Mouse (Mus musculus) adipocyte (in vitro differentiated cells): Measurements from ENCODE around the gene Gsdma2.

Experiments used
- DNase-seq: peaks from one replicate; pipeline ENCODE4 v3.0.0-alpha.2; 2016; ENCODE audit warnings: low spot score

Gene Gsdma2

DNA sequence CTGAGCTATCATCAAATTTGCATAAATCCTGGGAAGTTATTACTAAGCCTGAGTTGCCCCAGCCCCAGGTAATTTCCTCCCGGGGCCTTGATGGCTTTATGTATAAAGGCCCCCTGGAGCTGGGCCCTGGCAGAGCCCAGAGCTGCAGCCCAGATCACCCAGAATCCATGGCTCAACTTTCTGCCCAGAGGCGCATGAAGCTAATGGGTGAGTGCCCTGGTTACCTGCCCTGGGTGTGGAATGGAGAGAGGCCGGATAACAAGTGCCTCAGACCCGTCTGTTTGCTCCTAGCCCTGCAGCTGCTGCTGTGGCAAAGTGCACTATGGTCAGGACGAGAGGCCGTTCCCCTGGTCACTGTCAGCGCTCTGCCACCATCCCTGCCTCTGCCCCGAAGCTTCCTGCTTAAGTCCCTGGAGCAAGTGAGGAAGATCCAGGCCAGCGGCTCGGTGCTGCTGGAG lies 54.7 kb downstream of the Gsdma2 start, which contains the start of gene Csf3:
Csf3 (plus strand) TSS at position 51 of the 458 bp plus-strand sequence.
- peak; percentile 20 for DNase-seq

DNA sequence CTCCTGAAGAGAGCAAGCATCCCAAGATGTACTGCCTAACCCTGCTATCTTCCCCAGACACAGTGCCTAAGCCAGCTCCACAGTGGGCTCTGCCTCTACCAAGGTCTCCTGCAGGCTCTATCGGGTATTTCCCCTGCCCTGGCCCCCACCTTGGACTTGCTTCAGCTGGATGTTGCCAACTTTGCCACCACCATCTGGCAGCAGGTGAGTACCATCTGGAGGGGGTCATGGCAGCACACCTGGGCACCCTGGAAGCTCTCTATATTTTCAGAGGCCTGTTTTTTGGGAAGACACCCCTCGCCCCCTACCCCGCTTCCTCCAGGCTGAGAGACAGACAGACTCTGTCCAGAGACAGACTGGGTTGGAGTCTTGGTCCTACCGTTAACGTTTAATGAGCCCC lies 55.8 kb downstream of the Gsdma2 start:
- no peak for DNase-seq

DNA sequence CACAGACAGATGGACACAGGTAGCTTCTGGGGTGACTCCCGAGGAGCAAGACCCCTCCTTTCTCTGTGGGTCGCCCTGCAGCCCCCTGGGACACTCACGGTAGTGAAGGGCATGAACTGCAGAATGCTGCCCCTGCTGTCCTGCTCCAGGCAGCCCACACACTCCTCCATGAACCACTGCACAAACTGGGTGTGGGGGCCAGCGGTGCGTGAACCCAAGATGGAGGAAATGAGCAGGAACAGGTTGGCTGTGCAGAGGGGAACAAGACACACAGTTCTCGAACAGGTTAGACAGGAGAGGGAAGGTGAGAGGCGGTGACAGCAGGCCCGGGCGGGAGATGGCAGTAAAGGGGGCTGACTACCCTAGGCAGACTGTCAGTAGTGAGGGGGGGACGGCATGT lies 58.5 kb downstream of the Gsdma2 start:
- no peak for DNase-seq
